Mouse (Mus musculus) olfactory bulb, adult 2 months (tissue): Measurements from ENCODE around the gene Dnajc4.

ENCODE experiments used
- CTCF ChIP-seq: fragments of 200-500 bp; IDR thresholded peaks from 2 replicates; pipeline ENCODE4 v1.5.1; 2012; ENCODE audit warnings: low read depth, mild to moderate bottlenecking, low read length, moderate library complexity; ENCODE audit not compliant: insufficient read depth
- POLR2A ChIP-seq: fragments of 200-500 bp; IDR thresholded peaks from 2 replicates; pipeline ENCODE4 v1.6.1; 2012; ENCODE audit warnings: mild to moderate bottlenecking, low read depth, low read length, moderate library complexity; ENCODE audit not compliant: insufficient read depth

DNA sequence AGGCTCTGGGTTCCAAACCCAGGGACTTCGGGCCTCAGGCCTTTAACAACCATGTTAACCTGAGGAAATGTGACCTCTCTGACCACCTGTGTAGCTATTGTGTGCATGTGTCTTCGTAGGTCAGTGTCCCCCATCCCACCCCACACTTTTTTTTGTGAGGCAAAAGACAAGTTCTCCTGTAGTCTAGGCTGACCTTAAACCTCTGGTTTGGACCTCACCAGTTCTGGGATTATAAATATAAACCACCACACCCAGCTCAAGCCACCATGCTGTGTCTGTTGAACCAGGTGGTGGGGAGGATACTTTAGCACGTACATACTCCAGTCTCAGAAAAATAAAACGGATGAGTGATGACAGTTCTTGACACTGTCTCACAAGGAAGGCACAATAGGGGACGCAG, 42.4 kb downstream of the Dnajc4 start:
- TF ChIP-seq CTCF (no peak), POLR2A (no peak)
